Comparison of ENCODE assay signal across 22 mouse cellular contexts in the genomic region with DNA sequence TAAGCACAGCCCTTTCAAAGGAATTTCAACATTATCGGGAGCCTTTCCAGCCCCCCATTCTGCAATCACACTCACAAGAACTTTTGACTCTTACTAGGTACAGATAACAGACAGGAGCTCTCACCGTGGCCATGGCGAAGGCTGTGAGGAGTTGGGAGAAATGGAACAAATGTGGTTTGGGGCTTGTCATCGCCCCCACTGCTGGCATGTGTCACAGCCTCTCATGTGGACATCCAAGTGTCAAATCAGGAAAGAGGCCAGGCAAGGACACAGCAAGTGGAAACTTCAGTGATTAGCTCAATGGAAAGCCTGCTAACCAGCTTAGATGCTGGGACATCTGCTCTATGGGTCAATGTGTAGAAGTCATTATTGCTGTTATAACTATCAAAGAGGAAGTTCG. TPM values are rescaled to one million over a fixed set of nuclear protein-coding genes. Genes with fewer than 3 reads are reported as not detected.
DNase-seq lines count a peak whose midpoint lies in the region; ATAC-seq and TF ChIP-seq lines count a peak whose summit lies in the region.
"Had no signal": no experiment of that assay in that cellular context is flagged by ENCODE, and none has a peak within 500 bp of the region (broad histone marks: within the 10 kb centered on the region; RNA-seq: fewer than 3 reads in every experiment).

No protein-coding gene starts in this region.

- H3K4me1 ChIP-seq in lung, embryonic 14.5 days (ENCODE audit: insufficient read depth), result peaks cover 16% of the 10 kb centered on the region
- peaks cover 51% of the 10 kb centered on the region for H3K4me1 ChIP-seq in heart, embryonic 16.5 days (ENCODE audit: control insufficient read depth, insufficient read depth, low read length)
- H3K4me1 ChIP-seq in kidney, embryonic 14.5 days (ENCODE audit: control insufficient read depth, insufficient read depth, low read length), result no peaks in the 10 kb centered on the region
- H3K4me1 ChIP-seq: embryonic facial prominence, embryonic 13.5 days; neural tube, embryonic 12.5 days had no signal

- no peaks in the 10 kb centered on the region for H3K27me3 ChIP-seq in lung, embryonic 14.5 days (ENCODE audit: insufficient read depth, low read length)
- H3K27me3 ChIP-seq in heart, embryonic 16.5 days (ENCODE audit: control insufficient read depth, insufficient read depth, low read length), result no peaks in the 10 kb centered on the region
- H3K27me3 ChIP-seq in kidney, embryonic 14.5 days (ENCODE audit: control insufficient read depth, insufficient read depth, low read length), result no peaks in the 10 kb centered on the region
- H3K27me3 ChIP-seq: embryonic facial prominence, embryonic 13.5 days; neural tube, embryonic 12.5 days had no signal

- no peak overlapping the region for H3K4me3 ChIP-seq in lung, embryonic 14.5 days (ENCODE audit: low read depth, low read length)
- H3K4me3 ChIP-seq in heart, embryonic 16.5 days (ENCODE audit: low read length), result no peak overlapping the region
- H3K4me3 ChIP-seq in kidney, embryonic 14.5 days (ENCODE audit: low read length), result no peak overlapping the region
- H3K4me3 ChIP-seq: embryonic facial prominence, embryonic 13.5 days; neural tube, embryonic 12.5 days had no signal

- TF ChIP-seq CTCF in lung, embryonic 14.5 days (IDR thresholded peaks at IDR 0.05; ENCODE audit: low read depth), result no peak

- H3K4me2 ChIP-seq in lung, embryonic 14.5 days, result no peak overlapping the region
- no peak overlapping the region; the same call in 1 of the 2 replicates for H3K4me2 ChIP-seq in heart, embryonic 16.5 days (ENCODE audit: low read depth, low read length)
- no peak overlapping the region for H3K4me2 ChIP-seq in kidney, embryonic 14.5 days (replicated peaks; ENCODE audit: low read depth, low read length)
- H3K4me2 ChIP-seq: embryonic facial prominence, embryonic 13.5 days; neural tube, embryonic 12.5 days had no signal

- peak; percentile 28 for DNase-seq in lung, embryonic 14.5 days
- no peak for DNase-seq in lung, postnatal 4 days
- peak; percentile 69 for DNase-seq in heart, adult 8-10 months (ENCODE audit: low spot score)
- peak; percentile 67 for DNase-seq in retina, postnatal 1 day
- no peak for DNase-seq in thymus, postnatal 4 days
- DNase-seq: adrenal gland, postnatal 25 days; cerebellum, adult 18-20 months; kidney, adult 9 months; kidney, postnatal 4 days; liver; liver, postnatal 0 days had no signal

- WGBS in lung, embryonic 14.5 days, result 47% methylated on average over 5 of the region's 5 CpGs
- whole genome bisulfite sequencing in heart, embryonic 16.5 days, result 20% methylated on average over 5 of the region's 5 CpGs
- WGBS in kidney, embryonic 14.5 days, result 80% methylated on average over 5 of the region's 5 CpGs

- H3K9ac ChIP-seq in lung, embryonic 14.5 days, result no peak overlapping the region
- no peak overlapping the region for H3K9ac ChIP-seq in heart, embryonic 16.5 days (ENCODE audit: low read length)
- no peak overlapping the region for H3K9ac ChIP-seq in kidney, embryonic 14.5 days (ENCODE audit: low read depth, low read length)
- H3K9ac ChIP-seq: embryonic facial prominence, embryonic 13.5 days; liver, postnatal 0 days; neural tube, embryonic 12.5 days had no signal

- no peak for ATAC-seq in lung, embryonic 14.5 days (ENCODE audit: insufficient read depth)
- ATAC-seq in heart, embryonic 16.5 days (replicated peaks; ENCODE audit: extremely low read depth, insufficient read depth, low FRiP score), result peak; percentile 66
- ATAC-seq in kidney, embryonic 14.5 days (ENCODE audit: low FRiP score, low TSS enrichment), result no peak
- ATAC-seq: activated CD4-positive, CD25-positive, alpha-beta regulatory T cell, adult 4 months; forebrain, embryonic 16.5 days; liver, postnatal 0 days; midbrain, embryonic 16.5 days; Patski had no signal

- no peaks in the 10 kb centered on the region for H3K36me3 ChIP-seq in lung, embryonic 14.5 days (ENCODE audit: insufficient read depth)
- peaks cover 14% of the 10 kb centered on the region for H3K36me3 ChIP-seq in heart, embryonic 16.5 days (ENCODE audit: control insufficient read depth, insufficient read depth)
- H3K36me3 ChIP-seq in kidney, embryonic 14.5 days (ENCODE audit: control insufficient read depth, insufficient read depth, low read length), result no peaks in the 10 kb centered on the region
- H3K36me3 ChIP-seq: embryonic facial prominence, embryonic 13.5 days; neural tube, embryonic 12.5 days had no signal

- H3K27ac ChIP-seq in lung, embryonic 14.5 days (ENCODE audit: low read depth), result no peak overlapping the region
- H3K27ac ChIP-seq in heart, embryonic 16.5 days (ENCODE audit: low read length), result peak overlapping the region; percentile 79
- no peak overlapping the region for H3K27ac ChIP-seq in kidney, embryonic 14.5 days (ENCODE audit: low read depth, low read length)
- H3K27ac ChIP-seq: embryonic facial prominence, embryonic 13.5 days; neural tube, embryonic 12.5 days had no signal

- no peaks in the 10 kb centered on the region for H3K9me3 ChIP-seq in lung, embryonic 14.5 days (ENCODE audit: low read depth, low read length)
- no peaks in the 10 kb centered on the region for H3K9me3 ChIP-seq in heart, embryonic 16.5 days (replicated peaks; ENCODE audit: control insufficient read depth, low read length)
- no peaks in the 10 kb centered on the region for H3K9me3 ChIP-seq in kidney, embryonic 14.5 days (ENCODE audit: control insufficient read depth, low read length)
- H3K9me3 ChIP-seq: embryonic facial prominence, embryonic 13.5 days; neural tube, embryonic 12.5 days had no signal

RNA-seq across cellular contexts. Expression of a gene that starts 42.5 kb away (rescaled TPM):
- 11.0 and 11.5 TPM in 2 replicates for polyA plus RNA-seq in lung, embryonic 14.5 days (2014; fragmentation: Nextera tagmentation; extraction: Ambion mirVana)
- 10 to 100 TPM; 24.4 to 26.0 (median 25.2) TPM for total RNA-seq in heart, adult 8-10 months (2022)
- 11.3 and 11.4 TPM in 2 replicates for polyA plus RNA-seq in heart, embryonic 16.5 days (2015; fragmentation: Nextera tagmentation; extraction: Ambion mirVana)
- polyA plus RNA-seq in kidney, embryonic 14.5 days (2014; fragmentation: Nextera tagmentation; extraction: Ambion mirVana), result 7.2 TPM in 2 replicates
- total RNA-seq: granulocyte monocyte progenitor cell, adult 5-6 weeks; megakaryocyte, adult 5-6 weeks had no signal

RNA-seq across cellular contexts. Expression of a gene that starts 45.6 kb away (rescaled TPM):
- polyA plus RNA-seq in lung, embryonic 14.5 days (2014; fragmentation: Nextera tagmentation; extraction: Ambion mirVana), result 0.22 and 0.35 TPM in 2 replicates
- under 1 TPM in 2 of 4 experiments, not detected in 2; 0.24 to 0.72 TPM for total RNA-seq in heart, adult 8-10 months (2022)
- polyA plus RNA-seq in heart, embryonic 16.5 days (2015; fragmentation: Nextera tagmentation; extraction: Ambion mirVana), result 0.27 TPM in 1 of 2 replicates, not detected in the other
- polyA plus RNA-seq in kidney, embryonic 14.5 days (2014; fragmentation: Nextera tagmentation; extraction: Ambion mirVana), result not detected in 2 replicates
- total RNA-seq: adrenal gland, postnatal 25 days; granulocyte monocyte progenitor cell, adult 5-6 weeks; megakaryocyte, adult 5-6 weeks had no signal
- polyA plus RNA-seq: activated CD4-positive, CD25-positive, alpha-beta regulatory T cell, adult 4 months; C2C12; embryonic facial prominence, embryonic 13.5 days; forebrain, embryonic 16.5 days; liver, postnatal 0 days; midbrain, embryonic 16.5 days; neural tube, embryonic 12.5 days; Patski had no signal

Comparison
In these comparisons a context has a peak if more than half of its experiments do, and no peak if none do; other contexts are left out.
1. DNase-seq: peak in lung, embryonic 14.5 days (single experiment), heart, adult 8-10 months (single experiment) and retina, postnatal 1 day (single experiment); none in lung, postnatal 4 days (0 of 2) and thymus, postnatal 4 days (single experiment).